Mouse (Mus musculus) kidney, embryonic 15.5 days (tissue): ENCODE measurements at regions not wholly inside any gene's neighbourhood (a gene's known extent, or its start where the extent isn't known, plus 50 kb on each side); places are given as distances from the start of the nearest gene placed in this dataset.
A peak's percentile ranks its signal among the peaks of the same experiment; 100 is the strongest.

Source experiments
- ATAC-seq: fragments of 200-750 bp; cut with Nextera tagmentation; replicated peaks from 2 replicates; pipeline ENCODE4 v1.8.0; 2017; ENCODE audit warnings: moderate TSS enrichment; ENCODE audit not compliant: low FRiP score
- H3K27ac ChIP-seq: fragments of 300-500 bp; sonication (generic); 2 replicates; pipeline ENCODE4 v1.5.1; 2015; ENCODE audit warnings: mild to moderate bottlenecking, inconsistent platforms
- H3K27me3 ChIP-seq: fragments of 300-500 bp; sonication (generic); 2 replicates; pipeline ENCODE4 v1.6.1; 2015; ENCODE audit warnings: inconsistent platforms
- H3K36me3 ChIP-seq: fragments of 300-500 bp; sonication (generic); 2 replicates; pipeline ENCODE4 v1.6.1; 2015; ENCODE audit warnings: inconsistent platforms
- H3K4me1 ChIP-seq: fragments of 300-500 bp; sonication (generic); 2 replicates; pipeline ENCODE4 v1.6.1; 2015; ENCODE audit warnings: inconsistent platforms
- H3K4me2 ChIP-seq: fragments of 300-500 bp; sonication (generic); 2 replicates; pipeline ENCODE4 v1.6.1; 2015; ENCODE audit warnings: moderate library complexity, mild to moderate bottlenecking, inconsistent platforms
- H3K4me3 ChIP-seq: fragments of 300-500 bp; sonication (generic); replicated peaks from 2 replicates; pipeline ENCODE4 v1.5.1; 2015; ENCODE audit warnings: mild to moderate bottlenecking, inconsistent platforms
- H3K9ac ChIP-seq: fragments of 300-500 bp; sonication (generic); 2 replicates; pipeline ENCODE4 v1.6.1; 2015; ENCODE audit warnings: mild to moderate bottlenecking, inconsistent platforms
- H3K9me3 ChIP-seq: fragments of 300-500 bp; sonication (generic); replicated peaks from 2 replicates; pipeline ENCODE4 v1.6.1; 2016; ENCODE audit warnings: inconsistent platforms
- WGBS: fragments of 180-500 bp; shearing (Covaris S2); methylation state at CpG from one replicate; pipeline ENCODE4 v1.1.7; 2015; ENCODE audit warnings: mixed read lengths; 5-methylcytosine and 5-hydroxymethylcytosine counted together

DNA sequence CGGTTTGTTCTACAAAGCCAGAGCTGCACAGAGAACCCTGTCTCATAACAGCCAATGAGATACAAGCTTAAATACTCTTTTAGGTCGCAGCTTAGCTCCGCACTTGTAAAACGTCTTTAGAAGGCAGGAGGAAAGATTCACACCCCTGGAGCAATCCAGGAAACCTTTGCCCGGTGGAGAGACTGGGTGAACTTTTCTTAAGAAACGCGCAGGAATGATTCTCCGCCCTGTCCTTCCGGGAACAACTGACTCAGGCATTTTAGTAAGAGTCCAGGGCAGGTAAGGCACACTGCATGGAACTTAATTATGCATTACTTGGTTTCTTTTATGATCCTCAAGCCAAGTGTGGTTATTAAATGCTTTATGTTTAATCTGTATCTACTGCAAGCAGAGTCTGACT lies 70.0 kb upstream of the Ralgps2 start:
- Histone ChIP-seq H3K4me3 (no peak overlapping the region), H3K9ac (no peak overlapping the region), H3K27me3 (no peaks in the 10 kb centered on the region), H3K4me1 (peaks cover 13% of the 10 kb centered on the region; the same call in 1 of the 2 replicates), H3K27ac (no peak overlapping the region), H3K4me2 (no peak overlapping the region), H3K36me3 (no peaks in the 10 kb centered on the region), H3K9me3 (no peaks in the 10 kb centered on the region)
- no peak for ATAC-seq
- WGBS: 62% methylated on average over 9 of the region's 9 CpGs

DNA sequence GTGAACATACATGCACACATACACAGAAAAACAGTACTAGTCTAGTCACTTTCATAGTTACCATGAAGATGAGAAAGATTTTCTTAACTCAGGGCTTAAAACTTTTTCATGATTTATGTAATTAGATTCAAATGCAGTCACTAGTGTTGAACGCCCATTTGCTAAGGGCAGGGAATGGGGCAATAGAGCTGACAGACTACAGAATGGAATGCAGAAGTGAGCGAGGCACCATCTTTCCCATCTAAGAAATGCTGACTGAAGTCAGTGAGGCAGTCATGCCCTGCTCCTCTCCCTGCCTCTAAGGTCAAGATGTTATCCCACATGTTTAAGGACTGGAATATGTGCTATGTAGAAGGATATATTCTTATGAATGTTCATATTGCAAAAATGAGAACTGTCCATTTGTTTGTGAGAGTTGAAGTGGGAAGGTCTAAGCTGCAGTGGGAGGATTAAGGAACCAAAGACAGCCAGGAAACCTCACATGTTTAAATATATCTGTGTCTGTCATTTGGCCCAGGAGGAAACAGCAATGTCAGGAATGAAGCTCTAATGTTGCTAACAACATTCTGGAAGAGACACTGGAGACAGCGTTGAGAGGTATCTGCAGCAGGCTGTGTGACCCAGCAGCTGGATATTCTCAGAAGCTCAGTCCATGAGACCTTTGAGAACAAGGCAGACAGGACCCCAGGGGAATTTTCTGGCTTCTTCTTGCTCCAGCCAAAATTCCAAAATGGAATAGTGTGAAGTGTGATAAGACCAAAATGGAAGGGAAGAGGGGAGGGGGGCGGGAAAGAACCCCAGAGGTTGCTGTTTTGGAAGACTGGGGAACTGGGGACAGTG lies 68.7 kb upstream of the Ralgps2 start:
- no peak overlapping the region for H3K4me3 ChIP-seq
- ATAC-seq: peak; percentile 79
- no peaks in the 10 kb centered on the region for H3K4me1 ChIP-seq
- H3K27me3 ChIP-seq: no peaks in the 10 kb centered on the region
- H3K27ac ChIP-seq: peak overlapping the region; percentile 4; the same call in 1 of the 2 replicates
- H3K36me3 ChIP-seq: no peaks in the 10 kb centered on the region
- H3K9me3 ChIP-seq: no peaks in the 10 kb centered on the region
- WGBS: 59% methylated on average over 4 of the region's 4 CpGs
- H3K4me2 ChIP-seq: no peak overlapping the region
- H3K9ac ChIP-seq: no peak overlapping the region

DNA sequence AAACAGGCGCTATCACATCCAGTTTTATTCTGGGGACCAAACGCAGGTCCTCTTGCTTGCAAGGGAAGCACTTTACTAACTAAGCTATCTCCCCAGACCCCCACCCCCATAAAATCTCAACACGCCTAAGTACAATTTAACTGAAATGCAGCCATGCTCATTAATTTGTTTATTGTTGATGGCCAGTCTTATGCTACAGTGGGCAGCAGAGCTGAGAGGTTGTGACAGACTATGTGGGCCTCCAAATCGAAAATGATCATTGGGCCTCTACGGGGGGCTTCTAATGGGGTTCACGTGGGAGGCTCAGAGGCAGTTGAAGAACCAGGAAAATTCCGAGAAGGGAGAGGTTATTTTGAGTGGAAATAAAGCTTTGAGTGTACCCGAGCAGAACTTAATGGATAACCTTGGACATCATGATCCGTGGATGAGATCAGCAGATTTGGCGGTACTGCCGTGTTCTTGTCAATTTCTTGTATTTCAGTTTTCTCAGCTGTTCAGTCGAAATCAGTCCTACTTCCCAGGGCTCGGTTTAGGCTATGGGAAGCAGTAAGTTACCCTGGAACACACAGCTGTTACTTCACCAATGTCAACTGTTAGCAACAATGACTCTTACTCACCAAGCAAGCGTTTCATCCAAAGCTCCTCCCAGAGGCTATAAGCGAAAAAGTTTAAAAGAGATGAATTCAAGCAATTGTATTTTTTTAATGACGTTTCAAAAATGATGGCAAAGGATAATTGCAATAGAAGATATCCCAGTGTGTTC lies 65.1 kb upstream of the Ralgps2 start:
- peaks cover 7% of the 10 kb centered on the region; the same call in 1 of the 2 replicates for H3K4me1 ChIP-seq
- no peak overlapping the region for H3K4me2 ChIP-seq
- WGBS: 81% methylated on average over 16 of the region's 16 CpGs
- H3K27ac ChIP-seq: no peak overlapping the region
- no peak overlapping the region for H3K9ac ChIP-seq
- no peaks in the 10 kb centered on the region for H3K27me3 ChIP-seq
- no peak overlapping the region for H3K4me3 ChIP-seq
- H3K9me3 ChIP-seq: no peaks in the 10 kb centered on the region
- no peaks in the 10 kb centered on the region for H3K36me3 ChIP-seq
- no peak for ATAC-seq

DNA sequence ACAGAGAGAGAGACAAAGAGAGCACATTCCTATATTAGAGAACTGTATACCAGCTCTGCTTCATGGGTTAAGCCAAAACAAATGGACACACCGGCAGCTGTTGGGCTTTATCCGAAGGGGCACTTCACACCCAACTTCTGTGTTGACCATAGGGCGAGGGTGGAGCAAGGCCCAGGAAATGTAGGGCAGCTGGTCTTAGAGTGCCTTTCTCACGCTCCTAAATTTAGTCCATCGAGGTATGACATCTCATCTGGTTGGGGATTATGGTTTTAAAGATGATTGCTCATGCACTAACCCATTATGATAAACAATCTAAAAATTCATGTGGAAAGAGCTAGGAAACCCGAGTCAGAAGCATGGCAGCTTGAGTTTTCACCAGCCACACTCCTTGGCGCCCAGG lies 63.6 kb upstream of the Ralgps2 start:
- 86% methylated on average over 7 of the region's 7 CpGs for WGBS
- H3K36me3 ChIP-seq: no peaks in the 10 kb centered on the region
- ATAC-seq: no peak
- no peak overlapping the region for H3K4me2 ChIP-seq
- H3K27me3 ChIP-seq: no peaks in the 10 kb centered on the region
- no peaks in the 10 kb centered on the region for H3K9me3 ChIP-seq
- H3K4me3 ChIP-seq: no peak overlapping the region
- peaks cover 7% of the 10 kb centered on the region; the same call in 1 of the 2 replicates for H3K4me1 ChIP-seq
- H3K27ac ChIP-seq: no peak overlapping the region
- H3K9ac ChIP-seq: no peak overlapping the region

DNA sequence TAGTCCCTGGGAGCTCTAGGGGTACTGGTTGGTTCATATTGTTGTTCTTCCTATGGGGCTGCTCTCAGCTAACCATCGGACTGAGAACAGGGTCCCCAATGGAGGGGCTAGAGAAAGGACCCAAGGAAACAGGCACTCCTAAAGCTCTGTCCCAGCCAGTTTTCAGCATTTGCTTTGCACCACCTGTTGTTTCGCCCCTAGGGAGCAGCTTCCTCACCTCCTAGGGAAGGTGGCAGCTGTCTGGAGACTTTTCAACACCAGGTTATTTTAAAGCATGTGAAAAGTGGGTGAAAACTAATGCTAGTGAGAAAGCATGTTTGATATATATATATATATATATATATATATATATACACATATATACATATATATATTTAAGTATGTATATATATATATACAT lies 62.8 kb upstream of the Ralgps2 start:
- no peak for ATAC-seq
- Histone ChIP-seq H3K9me3 (no peaks in the 10 kb centered on the region), H3K27ac (no peak overlapping the region), H3K4me2 (no peak overlapping the region), H3K9ac (no peak overlapping the region), H3K36me3 (no peaks in the 10 kb centered on the region), H3K27me3 (no peaks in the 10 kb centered on the region), H3K4me1 (peaks cover 15% of the 10 kb centered on the region), H3K4me3 (no peak overlapping the region)
- WGBS: 92% methylated on average over 2 of the region's 2 CpGs

DNA sequence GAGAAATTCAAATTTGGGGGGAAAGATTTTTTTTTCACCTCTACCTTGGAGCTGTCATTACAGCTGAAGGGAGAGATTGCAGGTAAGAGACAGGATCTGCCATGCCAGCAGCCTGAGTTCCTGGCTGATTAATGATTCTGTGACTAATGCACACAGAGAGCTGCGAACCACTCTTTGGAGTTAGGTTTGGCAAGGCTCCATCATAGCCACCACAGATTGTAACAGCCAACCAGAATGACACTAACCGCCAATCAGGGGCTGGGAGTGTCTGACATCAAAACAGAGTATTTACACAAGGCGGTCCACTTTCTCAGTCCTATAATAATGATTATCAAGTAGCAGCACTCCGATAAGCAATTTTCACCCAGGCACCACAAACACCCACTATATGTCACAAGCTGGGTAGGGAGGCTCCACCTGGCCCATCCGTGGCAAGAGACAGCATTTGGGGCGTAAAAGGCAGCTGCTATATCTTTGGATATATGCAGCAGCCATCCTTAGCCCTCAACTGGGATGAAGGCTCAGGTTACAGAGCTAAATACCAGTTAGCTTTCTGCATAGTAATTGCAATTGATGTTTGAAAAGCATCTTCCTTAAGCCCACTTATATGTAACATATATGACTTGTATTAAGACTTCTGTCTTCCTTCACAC lies 61.7 kb upstream of the Ralgps2 start:
- WGBS: 58% methylated on average over 6 of the region's 6 CpGs

DNA sequence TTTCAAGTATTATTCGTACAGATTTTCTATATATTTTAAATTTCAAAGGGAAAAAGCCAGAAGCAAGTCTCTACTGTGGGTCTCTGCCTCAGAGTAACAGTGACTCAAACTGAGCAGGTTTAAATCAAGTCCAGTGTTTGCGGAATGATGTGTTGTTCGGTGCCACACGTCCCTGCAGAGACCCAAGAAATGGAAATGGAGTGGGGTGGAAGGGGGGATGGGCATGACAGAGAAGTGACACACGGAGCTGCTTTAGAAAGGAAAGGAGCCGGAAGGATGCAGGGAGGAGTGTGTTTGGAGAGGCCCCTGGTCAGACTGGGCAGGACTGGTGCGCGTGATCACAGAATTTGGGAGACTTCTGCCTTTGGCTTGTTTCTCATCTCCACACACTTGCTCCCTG lies 60.5 kb upstream of the Ralgps2 start:
- no peak overlapping the region for H3K4me3 ChIP-seq

More for the DNA sequence above, 61.7 kb upstream of the Ralgps2 start:
- no peak overlapping the region for H3K27ac ChIP-seq
- no peaks in the 10 kb centered on the region for H3K9me3 ChIP-seq
- H3K4me3 ChIP-seq: no peak overlapping the region
- no peak overlapping the region for H3K9ac ChIP-seq
- no peak for ATAC-seq
- no peaks in the 10 kb centered on the region for H3K36me3 ChIP-seq
- H3K27me3 ChIP-seq: no peaks in the 10 kb centered on the region
- peaks cover 22% of the 10 kb centered on the region for H3K4me1 ChIP-seq
- H3K4me2 ChIP-seq: no peak overlapping the region

DNA sequence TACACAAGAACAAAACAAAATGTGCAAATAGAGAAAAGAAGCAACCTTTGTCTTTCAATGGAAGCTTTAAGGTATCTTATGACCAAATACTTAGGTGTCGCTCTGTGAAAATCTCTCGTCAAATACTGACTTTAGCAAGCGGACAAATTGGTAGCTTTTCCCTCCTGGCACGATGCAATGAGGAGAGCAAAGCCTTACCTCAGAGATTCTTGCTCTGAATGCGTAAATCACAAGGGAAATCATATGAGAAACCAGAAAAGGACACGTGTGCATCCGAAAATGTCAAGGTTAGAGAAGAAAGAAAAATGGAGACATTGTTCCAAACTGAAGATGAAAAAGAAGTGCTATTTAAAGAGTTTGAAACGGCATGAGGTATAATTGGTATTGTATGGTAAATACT lies 59.8 kb upstream of the Ralgps2 start:
- Histone ChIP-seq H3K9me3 (no peaks in the 10 kb centered on the region), H3K9ac (no peak overlapping the region), H3K4me1 (peaks cover 22% of the 10 kb centered on the region), H3K36me3 (no peaks in the 10 kb centered on the region), H3K4me2 (no peak overlapping the region), H3K4me3 (no peak overlapping the region), H3K27me3 (no peaks in the 10 kb centered on the region), H3K27ac (no peak overlapping the region)
- ATAC-seq: no peak
- WGBS: 85% methylated on average over 8 of the region's 8 CpGs

More for the DNA sequence above, 60.5 kb upstream of the Ralgps2 start:
- Histone ChIP-seq H3K27ac (no peak overlapping the region), H3K27me3 (no peaks in the 10 kb centered on the region), H3K9me3 (no peaks in the 10 kb centered on the region), H3K4me1 (peaks cover 22% of the 10 kb centered on the region), H3K9ac (no peak overlapping the region), H3K4me2 (no peak overlapping the region), H3K36me3 (no peaks in the 10 kb centered on the region)
- WGBS: 60% methylated on average over 8 of the region's 8 CpGs
- no peak for ATAC-seq

DNA sequence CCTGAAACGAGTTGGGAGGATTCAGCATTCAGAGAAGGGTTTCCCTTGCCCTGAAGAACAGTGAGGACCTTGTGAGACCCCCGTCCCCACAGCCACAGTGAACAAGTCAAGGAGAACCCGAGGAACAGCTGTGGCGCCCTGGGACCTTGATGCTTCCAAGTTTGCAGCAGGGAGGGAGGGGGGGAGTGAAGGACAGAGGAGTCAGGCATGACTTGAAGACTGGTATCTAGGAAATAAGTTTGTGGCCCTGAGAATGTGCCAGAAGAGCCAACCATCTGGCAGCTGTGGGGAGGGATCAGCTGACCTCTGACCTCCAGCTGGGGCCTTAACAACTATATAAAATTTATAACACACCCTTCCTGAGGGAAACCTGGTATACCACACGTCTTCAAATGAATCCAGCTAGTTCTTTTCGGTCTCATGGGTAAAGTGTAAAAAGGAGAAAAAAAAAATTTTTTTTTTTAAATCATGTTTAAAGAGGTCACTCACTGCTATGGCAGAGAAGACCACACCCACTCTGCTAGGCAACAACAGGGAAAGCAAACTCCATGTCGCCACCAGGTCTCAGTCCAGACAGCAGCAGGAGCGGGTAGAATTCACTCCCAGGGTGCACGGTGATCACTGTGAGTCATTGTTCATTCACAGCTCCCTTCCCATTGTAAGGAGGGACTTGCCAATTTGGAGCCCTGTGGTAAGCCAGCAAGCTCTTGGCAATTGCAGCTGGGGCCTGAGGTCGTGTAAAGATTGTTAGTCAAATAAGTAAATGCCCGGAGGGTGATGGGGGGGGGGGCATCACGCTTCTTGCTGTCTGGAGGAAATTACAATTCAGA lies 58.3 kb upstream of the Ralgps2 start:
- WGBS: 61% methylated on average over 12 of the region's 12 CpGs
- no peaks in the 10 kb centered on the region for H3K36me3 ChIP-seq
- no peak overlapping the region for H3K9ac ChIP-seq
- 0 out of 2 replicates have a peak overlapping the region, but pooled peaks have one; percentile 68 for H3K27ac ChIP-seq
- H3K27me3 ChIP-seq: no peaks in the 10 kb centered on the region
- H3K9me3 ChIP-seq: no peaks in the 10 kb centered on the region
- no peak overlapping the region for H3K4me2 ChIP-seq
- H3K4me3 ChIP-seq: no peak overlapping the region
- ATAC-seq: no peak
- H3K4me1 ChIP-seq: peaks cover 22% of the 10 kb centered on the region

DNA sequence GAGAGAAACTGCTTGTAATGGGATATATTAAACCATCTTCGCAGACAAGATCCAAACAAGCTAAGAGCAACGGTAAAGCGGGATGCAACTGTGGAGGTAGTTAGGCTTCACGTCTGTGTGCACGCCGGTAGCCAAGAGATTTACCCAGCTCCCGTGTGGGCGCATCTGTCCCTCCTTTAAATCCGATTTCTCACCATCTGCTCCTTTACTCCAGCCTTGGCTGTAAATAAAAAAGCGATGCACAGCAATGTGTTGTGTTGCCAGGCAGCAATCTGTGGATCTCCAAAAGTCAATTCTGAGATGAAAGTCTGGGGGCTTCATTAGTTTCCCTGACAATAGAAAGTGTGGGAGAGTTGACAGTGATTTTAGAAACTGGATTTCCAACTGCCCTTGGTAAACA lies 57.6 kb upstream of the Ralgps2 start:
- 76% methylated on average over 10 of the region's 10 CpGs for WGBS
- Histone ChIP-seq H3K9ac (no peak overlapping the region), H3K9me3 (no peaks in the 10 kb centered on the region), H3K27me3 (no peaks in the 10 kb centered on the region), H3K27ac (peak overlapping the region; percentile 68), H3K4me1 (peaks cover 26% of the 10 kb centered on the region), H3K36me3 (no peaks in the 10 kb centered on the region), H3K4me3 (no peak overlapping the region), H3K4me2 (0 out of 2 replicates have a peak overlapping the region, but pooled peaks have one; percentile 24)
- ATAC-seq: 0 out of 2 replicates have a peak, but pooled peaks have one; percentile 16

DNA sequence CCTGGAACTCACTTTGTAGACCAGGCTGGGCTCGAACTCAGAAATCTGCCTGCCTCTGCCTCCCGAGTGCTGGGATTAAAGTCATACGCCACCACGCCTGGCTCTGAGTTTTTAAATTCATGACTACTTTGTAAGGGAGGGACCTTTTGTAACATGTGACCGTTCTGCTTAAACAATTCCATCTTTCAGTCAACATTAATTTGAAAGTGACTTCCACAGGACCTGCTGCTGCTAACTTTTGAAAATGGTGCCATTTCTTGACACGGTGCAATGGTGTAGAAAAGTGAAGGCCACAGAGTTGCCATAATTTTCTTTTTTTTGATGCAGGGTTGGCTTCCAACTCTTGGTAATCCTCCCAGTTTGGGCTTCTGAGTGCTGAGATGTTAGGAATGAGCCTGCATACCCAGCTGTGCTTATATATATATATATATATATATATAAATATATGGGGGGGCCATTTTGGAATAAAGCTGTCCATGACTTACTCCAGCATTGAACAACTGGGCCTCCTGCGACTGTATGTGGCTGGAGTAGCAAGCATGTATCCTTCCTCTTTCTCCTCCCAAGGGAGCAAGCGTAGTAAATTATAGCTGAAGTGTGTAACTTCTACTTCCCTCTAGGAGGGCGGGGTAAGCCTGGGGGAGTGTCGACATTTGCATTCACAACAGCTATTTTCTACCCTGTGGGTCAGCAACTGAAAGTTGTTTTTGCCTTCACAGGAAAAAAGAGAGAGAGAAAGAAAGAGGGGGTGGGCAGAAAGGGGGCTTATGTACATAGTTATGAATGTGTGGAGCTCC lies 56.9 kb upstream of the Ralgps2 start:
- WGBS: 70% methylated on average over 10 of the region's 10 CpGs
- H3K9ac ChIP-seq: no peak overlapping the region

More for the DNA sequence above, 56.9 kb upstream of the Ralgps2 start:
- peak; percentile 85 for ATAC-seq
- Histone ChIP-seq H3K36me3 (no peaks in the 10 kb centered on the region), H3K27me3 (no peaks in the 10 kb centered on the region), H3K4me2 (0 out of 2 replicates have a peak overlapping the region, but pooled peaks have one; percentile 24), H3K9me3 (no peaks in the 10 kb centered on the region), H3K4me3 (no peak overlapping the region), H3K27ac (peak overlapping the region; percentile 68), H3K4me1 (peaks cover 27% of the 10 kb centered on the region)
